Mouse (Mus musculus) v-Abl transformed pro-B cells (cell line): ENCODE results near the gene Prpf8.
"Not testable (repeated sequence)": the region's sequence is repeated elsewhere in the genome, so short reads cannot be mapped to it uniquely, and the experiment has no call there.

ENCODE experiments used
- in situ Hi-C, 2 experiments: fragments of 400-800 bp; cut with MboI; formaldehyde crosslinking; loops; one replicate each; pipeline ENCODE4 v1.15.1; 2025; ENCODE audit not compliant: unreplicated experiment in 2 of 2

The Prpf8 gene

GRCm38 (mm10) chr11:75544713-75545112 is 58.1 kb downstream of the Prpf8 start:
- in situ Hi-C loops = no loop called here

- in situ Hi-C loops = no loop called here
Measured at GRCm38 (mm10) chr11:75546057-75546456, 59.4 kb downstream of the Prpf8 start.

GRCm38 (mm10) chr11:75549658-75550111 is 63.1 kb downstream of the Prpf8 start:
- in situ Hi-C loops = no loop called here

GRCm38 (mm10) chr11:75550200-75550946 is 63.8 kb downstream of the Prpf8 start:
- in situ Hi-C loops = no loop called here

GRCm38 (mm10) chr11:75551321-75551720 is 64.7 kb downstream of the Prpf8 start:
- in situ Hi-C loops = no loop called here

- in situ Hi-C loops = no loop called here
Measured at GRCm38 (mm10) chr11:75551961-75552441, 65.4 kb downstream of the Prpf8 start.

- in situ Hi-C loops = no loop called here
Measured at GRCm38 (mm10) chr11:75552906-75553482, 66.4 kb downstream of the Prpf8 start.

- in situ Hi-C loops = not testable (repeated sequence)
Measured at GRCm38 (mm10) chr11:75556006-75556405, 69.4 kb downstream of the Prpf8 start.

- in situ Hi-C loops = no loop called here
Measured at GRCm38 (mm10) chr11:75557142-75557541, 70.5 kb downstream of the Prpf8 start.

GRCm38 (mm10) chr11:75558101-75558500 is 71.5 kb downstream of the Prpf8 start:
- in situ Hi-C loops = no loop called here
